Mouse (Mus musculus) cerebellum, adult 2 months (tissue): ENCODE results near the gene Ranbp9. TPM values are rescaled to one million over a fixed set of nuclear protein-coding genes. Genes with fewer than 3 reads are reported as not detected.

Source experiments
- DNase-seq, 2 experiments: peaks; one replicate each; pipeline ENCODE4 v3.0.0; 2021
- H3K27ac ChIP-seq: fragments of 200-500 bp; 2 replicates; pipeline ENCODE4 v1.5.1; 2012; ENCODE audit warnings: low read length, control low read depth, inconsistent platforms; ENCODE audit not compliant: insufficient read depth
- H3K27me3 ChIP-seq: fragments of 200-500 bp; 2 replicates; pipeline ENCODE4 v1.6.1; 2012; ENCODE audit warnings: inconsistent platforms, mild to moderate bottlenecking, low read length, moderate library complexity; ENCODE audit not compliant: control insufficient read depth, insufficient read depth
- H3K4me1 ChIP-seq: fragments of 200-500 bp; 2 replicates; pipeline ENCODE4 v1.6.1; 2011; ENCODE audit warnings: low read length; ENCODE audit not compliant: control insufficient read depth, insufficient read depth
- H3K4me3 ChIP-seq: fragments of 200-500 bp; replicated peaks from 2 replicates; pipeline ENCODE3; 2011; ENCODE audit warnings: mild to moderate bottlenecking, low read depth, low read length, control low read depth; ENCODE audit not compliant: insufficient read depth
- CTCF ChIP-seq: fragments of 200-500 bp; IDR thresholded peaks from 2 replicates; pipeline ENCODE4 v1.5.1; 2011; ENCODE audit warnings: low read depth, mild to moderate bottlenecking, control low read depth, low read length, moderate library complexity, borderline replicate concordance; ENCODE audit not compliant: insufficient read depth
- POLR2A ChIP-seq: fragments of 200-500 bp; IDR thresholded peaks from 2 replicates; pipeline ENCODE4 v1.6.1; 2011; ENCODE audit warnings: low read length, control low read depth, borderline replicate concordance; ENCODE audit not compliant: insufficient read depth
- WGBS: fragments of 180-500 bp; shearing (Covaris S2); methylation state at CpG from one replicate; pipeline ENCODE4 v1.1.7; 2018; 5-methylcytosine and 5-hydroxymethylcytosine counted together
- polyA plus RNA-seq: library from polyadenylated mRNA; depleted of rRNA; stranded (reverse); fragments of >200 nt; gene quantifications from 2 replicates; pipeline ENCODE4 v1.2.3, GENCODE M21; 2012

Ranbp9 gene
- polyA plus RNA-seq, 1 experiment = 61.6 TPM

DNA sequence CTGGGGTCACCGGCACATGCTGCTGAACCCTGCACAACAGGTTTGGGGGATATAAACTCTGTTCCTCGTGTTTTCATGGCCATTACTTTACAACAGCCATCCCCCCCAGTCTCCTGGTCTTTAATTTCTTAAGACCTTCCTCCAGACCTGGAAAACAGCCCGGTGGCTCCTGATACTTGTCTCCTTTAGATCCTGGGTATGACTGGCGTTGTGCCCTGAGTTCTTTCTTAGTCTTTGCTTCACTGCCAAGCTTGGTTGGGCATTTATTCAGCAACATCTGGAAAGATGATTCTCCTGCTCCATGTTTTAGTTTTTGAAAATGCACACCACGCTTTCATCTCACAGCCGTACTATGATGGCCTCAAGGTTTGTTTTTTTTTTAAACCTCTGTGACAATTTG is 38.2 kb upstream of the Ranbp9 start:
- WGBS = 54% methylated on average over 6 of the region's 6 CpGs
- no peak for DNase-seq
- H3K27ac ChIP-seq = no peak overlapping the region

DNA sequence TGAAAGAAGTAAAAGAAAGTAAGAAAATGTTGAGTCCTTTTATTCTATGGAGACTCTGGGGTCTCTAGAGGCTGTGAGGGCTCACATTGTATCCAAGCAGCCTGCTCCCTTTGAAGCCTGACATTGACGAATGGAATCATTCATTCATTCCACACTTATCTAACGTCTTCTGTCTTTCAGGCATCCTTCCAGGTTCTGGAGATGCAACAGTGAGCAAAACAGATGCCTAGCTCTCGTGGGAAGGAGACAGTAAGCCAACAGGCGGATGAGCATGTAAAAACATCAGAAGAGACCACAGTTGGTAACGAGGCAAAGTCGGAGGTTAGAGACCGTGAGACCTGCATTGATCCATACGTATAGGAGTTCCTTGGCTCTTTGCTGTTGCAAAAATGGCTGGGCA is 36.3 kb upstream of the Ranbp9 start:
- Histone ChIP-seq H3K4me3 (no peak overlapping the region), H3K27ac (no peak overlapping the region), H3K4me1 (no peaks in the 10 kb centered on the region), H3K27me3 (no peaks in the 10 kb centered on the region)
- WGBS = 30% methylated on average over 8 of the region's 8 CpGs
- TF ChIP-seq CTCF (no peak), POLR2A (no peak)
- no peak for DNase-seq

More for the DNA sequence above, 38.2 kb upstream of the Ranbp9 start:
- Histone ChIP-seq H3K27me3 (no peaks in the 10 kb centered on the region), H3K4me3 (no peak overlapping the region), H3K4me1 (no peaks in the 10 kb centered on the region)
- TF ChIP-seq POLR2A (no peak), CTCF (no peak)

- TF ChIP-seq POLR2A (no peak), CTCF (no peak)
- DNase-seq = no peak
- H3K27me3 ChIP-seq = no peaks in the 10 kb centered on the region
- H3K4me3 ChIP-seq = no peak overlapping the region
- H3K27ac ChIP-seq = no peak overlapping the region
- H3K4me1 ChIP-seq = no peaks in the 10 kb centered on the region
- WGBS = 19% methylated on average over 6 of the region's 6 CpGs
Observed at GRCm38 (mm10) chr13:43516931-43517330, 35.8 kb upstream of the Ranbp9 start.

GRCm38 (mm10) chr13:43516119-43516518 is 35.0 kb upstream of the Ranbp9 start:
- no peaks in the 10 kb centered on the region for H3K4me1 ChIP-seq
- no peak overlapping the region for H3K27ac ChIP-seq
- H3K27me3 ChIP-seq = no peaks in the 10 kb centered on the region
- TF ChIP-seq CTCF (no peak), POLR2A (no peak)
- WGBS = 97% methylated on average over 5 of the region's 5 CpGs
- no peak for DNase-seq
- H3K4me3 ChIP-seq = no peak overlapping the region

GRCm38 (mm10) chr13:43514950-43515358 is 33.9 kb upstream of the Ranbp9 start:
- WGBS = 87% methylated on average over 8 of the region's 8 CpGs
- H3K27me3 ChIP-seq = no peaks in the 10 kb centered on the region
- TF ChIP-seq POLR2A = no peak
- TF ChIP-seq CTCF = no peak
- H3K27ac ChIP-seq = no peak overlapping the region
- no peaks in the 10 kb centered on the region for H3K4me1 ChIP-seq
- no peak overlapping the region for H3K4me3 ChIP-seq
- no peak for DNase-seq

DNA sequence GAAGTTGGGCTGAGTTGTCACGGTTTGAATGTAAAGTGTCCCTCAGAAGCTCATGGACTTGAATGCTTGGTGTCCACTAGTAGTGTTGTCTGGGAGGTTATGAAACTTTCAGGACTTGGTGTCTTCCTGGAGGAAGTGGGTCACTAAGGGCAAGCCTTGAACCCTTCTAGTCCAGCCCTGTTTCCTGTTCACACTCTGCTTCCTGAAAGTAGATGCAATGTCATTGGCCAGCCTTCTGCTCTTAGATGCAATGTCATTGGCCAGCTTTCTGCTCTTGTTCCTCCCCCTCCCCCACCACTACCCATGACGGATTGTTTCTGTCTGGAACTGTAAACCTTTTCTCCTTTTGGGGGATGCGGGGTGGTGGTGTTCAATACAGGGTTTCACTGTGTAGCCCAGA is 31.7 kb upstream of the Ranbp9 start:
- TF ChIP-seq POLR2A (no peak), CTCF (no peak)
- Histone ChIP-seq H3K4me1 (no peaks in the 10 kb centered on the region), H3K27me3 (no peaks in the 10 kb centered on the region), H3K4me3 (no peak overlapping the region), H3K27ac (no peak overlapping the region)
- 87% methylated on average over 3 of the region's 3 CpGs for WGBS
- DNase-seq = no peak

GRCm38 (mm10) chr13:43505798-43506197 is 24.7 kb upstream of the Ranbp9 start:
- H3K4me3 ChIP-seq = no peak overlapping the region
- TF ChIP-seq CTCF (no peak), POLR2A (no peak)
- no peak overlapping the region for H3K27ac ChIP-seq
- H3K4me1 ChIP-seq = no peaks in the 10 kb centered on the region
- no peak for DNase-seq
- H3K27me3 ChIP-seq = no peaks in the 10 kb centered on the region
- WGBS = 91% methylated on average over 3 of the region's 3 CpGs

DNA sequence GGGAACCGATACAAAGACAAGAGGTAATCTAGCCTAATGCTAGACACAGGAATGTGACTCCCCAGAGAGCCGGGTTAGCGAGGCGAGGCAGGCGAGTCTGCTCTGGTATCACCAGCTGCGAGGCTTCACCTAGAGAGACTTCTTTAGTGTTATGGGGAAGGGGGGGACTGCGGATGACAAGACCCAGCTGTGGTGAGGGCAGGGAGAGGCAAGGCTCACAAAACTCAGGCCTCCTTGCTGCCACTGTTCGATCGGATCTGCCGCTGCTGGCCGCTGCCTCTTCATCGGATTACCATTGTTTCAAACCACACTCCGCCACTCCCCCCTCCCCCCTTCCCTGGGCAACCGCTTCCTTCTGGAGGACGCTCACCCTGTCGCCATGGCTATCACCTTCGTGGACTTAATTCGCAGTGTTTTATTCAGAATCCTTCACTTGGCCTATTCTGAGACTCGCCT is 22.3 kb upstream of the Ranbp9 start:
- no peaks in the 10 kb centered on the region for H3K27me3 ChIP-seq
- peak overlapping the region; percentile 47 for H3K4me3 ChIP-seq
- TF ChIP-seq POLR2A (no peak), CTCF (no peak)
- DNase-seq = peak in 1 of 2 experiments; percentile 30
- WGBS = 10% methylated on average over 19 of the region's 19 CpGs
- H3K4me1 ChIP-seq = peaks cover 3% of the 10 kb centered on the region
- H3K27ac ChIP-seq = no peak overlapping the region

DNA sequence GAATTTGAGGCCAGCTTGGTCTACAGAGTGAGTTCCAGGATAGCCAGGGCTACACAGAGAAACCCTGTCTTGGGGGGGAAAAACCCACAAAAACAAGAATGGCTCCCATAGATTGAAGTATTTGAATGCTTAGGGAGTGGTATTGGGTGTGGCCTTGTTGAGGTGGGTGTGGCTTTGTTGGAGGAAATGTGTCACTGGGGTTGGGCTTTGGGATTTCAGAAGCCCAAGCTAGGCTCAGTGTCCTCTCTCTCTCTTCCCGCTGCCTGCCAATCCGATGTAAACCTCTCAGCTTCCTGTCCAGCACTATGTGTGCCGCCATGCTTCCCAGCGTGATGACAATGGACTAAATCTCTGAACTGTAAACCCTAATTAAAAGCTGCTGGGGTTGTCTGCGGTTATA is 20.5 kb upstream of the Ranbp9 start:
- Histone ChIP-seq H3K27ac (no peak overlapping the region), H3K4me3 (no peak overlapping the region), H3K4me1 (peaks cover 3% of the 10 kb centered on the region), H3K27me3 (no peaks in the 10 kb centered on the region)
- no peak for DNase-seq
- TF ChIP-seq CTCF (no peak), POLR2A (no peak)
- 74% methylated on average over 5 of the region's 5 CpGs for WGBS
